ENCODE assay signal across 25 mouse cellular contexts in genomic region chr1:189107156-189107555, GRCm38 (mm10).
DNase-seq lines count a peak whose midpoint lies in the region; ATAC-seq and TF ChIP-seq lines count a peak whose summit lies in the region.
"Had no signal": no experiment of that assay in that cellular context is flagged by ENCODE, and none has a peak within 500 bp of the region (broad histone marks: within the 10 kb centered on the region; RNA-seq: fewer than 3 reads in every experiment).

No protein-coding gene starts in this region.

- ATAC-seq in heart, embryonic 11.5 days (replicated peaks; ENCODE audit: insufficient number of reproducible peaks, low FRiP score, low TSS enrichment) = no peak
- ATAC-seq in forebrain, postnatal 0 days = no peak
- ATAC-seq in liver, embryonic 12.5 days = no peak

- H3K4me3 ChIP-seq in heart, embryonic 11.5 days (ENCODE audit: low read depth, low read length) = no peak overlapping the region
- H3K4me3 ChIP-seq in forebrain, postnatal 0 days (ENCODE audit: low read depth, low read length) = no peak overlapping the region
- H3K4me3 ChIP-seq in liver, embryonic 12.5 days = no peak overlapping the region
- H3K4me3 ChIP-seq: forebrain, embryonic 10.5 days; heart, adult 2 months; hindbrain, embryonic 12.5 days; limb, embryonic 13.5 days; liver, embryonic 13.5 days; midbrain, embryonic 10.5 days; myocyte; neural tube, embryonic 13.5 days; stomach, embryonic 15.5 days had no signal

- peak; percentile 89 for DNase-seq in heart, adult 11 months
- DNase-seq in kidney, postnatal 4 days = peak; percentile 11 to 28
- no peak for DNase-seq in kidney, adult 11 months
- DNase-seq in 3T3-L1 (ENCODE audit: low read depth, low spot score) = peak; percentile 65
- peak; percentile 47 for DNase-seq in lung, postnatal 36 days
- DNase-seq in forebrain, postnatal 0 days = no peak
- DNase-seq: adrenal gland, adult 8-10 months; B cell, adult 2 months; gastrocnemius, postnatal 25 days; heart, adult 2 months; liver, embryonic 13.5 days; thymus, adult 2 months; thymus, postnatal 4 days had no signal

- H3K27me3 ChIP-seq in heart, embryonic 11.5 days (ENCODE audit: control insufficient read depth, insufficient read depth, low read length) = no peaks in the 10 kb centered on the region
- no peaks in the 10 kb centered on the region for H3K27me3 ChIP-seq in forebrain, postnatal 0 days (ENCODE audit: insufficient read depth, low read length)
- H3K27me3 ChIP-seq in liver, embryonic 12.5 days (replicated peaks) = no peaks in the 10 kb centered on the region
- H3K27me3 ChIP-seq: CH12.LX; hindbrain, embryonic 12.5 days; limb, embryonic 13.5 days; liver, embryonic 13.5 days; neural tube, embryonic 13.5 days; stomach, embryonic 15.5 days had no signal

- 83% methylated on average over 3 of the region's 3 CpGs for WGBS in heart, embryonic 11.5 days (ENCODE audit: insufficient replicate concordance)
- 87% methylated on average over 3 of the region's 3 CpGs for WGBS in forebrain, postnatal 0 days
- WGBS in liver, embryonic 12.5 days (ENCODE audit: insufficient replicate concordance) = 71% methylated on average over 3 of the region's 3 CpGs

- no peak overlapping the region for H3K9ac ChIP-seq in heart, embryonic 11.5 days (ENCODE audit: low read depth, low read length)
- no peak overlapping the region for H3K9ac ChIP-seq in forebrain, postnatal 0 days
- H3K9ac ChIP-seq in liver, embryonic 12.5 days = no peak overlapping the region
- H3K9ac ChIP-seq: hindbrain, embryonic 12.5 days; limb, embryonic 13.5 days; liver, embryonic 13.5 days; neural tube, embryonic 13.5 days; stomach, embryonic 15.5 days had no signal

- no peaks in the 10 kb centered on the region for H3K36me3 ChIP-seq in heart, embryonic 11.5 days (ENCODE audit: control insufficient read depth, insufficient read depth, low read length)
- H3K36me3 ChIP-seq in forebrain, postnatal 0 days (ENCODE audit: insufficient read depth) = no peaks in the 10 kb centered on the region
- H3K36me3 ChIP-seq in liver, embryonic 12.5 days = no peaks in the 10 kb centered on the region
- H3K36me3 ChIP-seq: forebrain, embryonic 10.5 days; G1E; hindbrain, embryonic 12.5 days; limb, embryonic 13.5 days; liver, embryonic 13.5 days; midbrain, embryonic 10.5 days; neural tube, embryonic 13.5 days; stomach, embryonic 15.5 days had no signal

- H3K4me2 ChIP-seq in heart, embryonic 11.5 days = no peak overlapping the region
- H3K4me2 ChIP-seq in forebrain, postnatal 0 days (ENCODE audit: low read depth) = no peak overlapping the region
- no peak overlapping the region for H3K4me2 ChIP-seq in liver, embryonic 12.5 days
- H3K4me2 ChIP-seq: hindbrain, embryonic 12.5 days; limb, embryonic 13.5 days; liver, embryonic 13.5 days; stomach, embryonic 15.5 days had no signal

- no peak overlapping the region for H3K27ac ChIP-seq in heart, embryonic 11.5 days (ENCODE audit: low read depth, low read length)
- no peak overlapping the region for H3K27ac ChIP-seq in forebrain, postnatal 0 days (ENCODE audit: low read depth, low read length)
- no peak overlapping the region for H3K27ac ChIP-seq in liver, embryonic 12.5 days
- H3K27ac ChIP-seq: forebrain, embryonic 10.5 days; heart, adult 2 months; hindbrain, embryonic 12.5 days; limb, embryonic 13.5 days; liver, embryonic 13.5 days; macrophage; neural tube, embryonic 13.5 days had no signal

- H3K9me3 ChIP-seq in heart, embryonic 11.5 days (replicated peaks; ENCODE audit: control insufficient read depth, low read length) = no peaks in the 10 kb centered on the region
- no peaks in the 10 kb centered on the region for H3K9me3 ChIP-seq in forebrain, postnatal 0 days (ENCODE audit: low read length)
- no peaks in the 10 kb centered on the region for H3K9me3 ChIP-seq in liver, embryonic 12.5 days (replicated peaks)
- H3K9me3 ChIP-seq: forebrain, embryonic 10.5 days; hindbrain, embryonic 12.5 days; limb, embryonic 13.5 days; liver, embryonic 13.5 days; midbrain, embryonic 10.5 days; neural tube, embryonic 13.5 days; stomach, embryonic 15.5 days had no signal

- TF ChIP-seq CTCF in forebrain, postnatal 0 days (IDR thresholded peaks at IDR 0.05; ENCODE audit: low read depth) = no peak

- no peaks in the 10 kb centered on the region for H3K4me1 ChIP-seq in heart, embryonic 11.5 days (ENCODE audit: control insufficient read depth, insufficient read depth, low read length)
- H3K4me1 ChIP-seq in forebrain, postnatal 0 days (ENCODE audit: insufficient read depth) = no peaks in the 10 kb centered on the region
- H3K4me1 ChIP-seq in liver, embryonic 12.5 days = no peaks in the 10 kb centered on the region
- H3K4me1 ChIP-seq: liver, embryonic 13.5 days; stomach, embryonic 15.5 days had no signal

Comparison
In these comparisons a context has a peak if more than half of its experiments do, and no peak if none do; other contexts are left out.
1. DNase-seq: peak in heart, adult 11 months (single experiment), kidney, postnatal 4 days (2 of 2), 3T3-L1 (single experiment) and lung, postnatal 36 days (single experiment); none in kidney, adult 11 months (single experiment) and forebrain, postnatal 0 days (single experiment).